Mouse (Mus musculus): ENCODE data around the gene Olfr382.
"Not testable (repeated sequence)": the region's sequence is repeated elsewhere in the genome, so short reads cannot be mapped to it uniquely, and the experiment has no call there.

Gene Olfr382

DNA sequence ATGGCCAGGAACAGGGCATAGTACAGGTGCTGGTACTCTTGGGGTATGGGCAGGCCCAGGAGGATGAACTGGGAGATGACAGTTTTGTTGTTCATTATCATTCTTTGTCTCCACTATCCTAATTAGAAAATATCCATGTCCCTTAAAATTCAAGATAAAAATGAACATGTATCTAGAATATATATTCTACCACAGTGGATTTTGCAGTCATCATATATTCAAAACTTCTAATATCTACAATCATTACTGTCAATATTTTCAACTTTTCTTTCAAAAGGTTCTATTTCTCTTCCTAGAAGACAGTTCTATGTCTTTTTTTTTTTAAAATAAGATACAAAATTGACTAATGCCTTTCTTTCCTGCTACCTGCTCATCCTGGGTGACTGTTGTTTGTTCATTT is at the start of gene Olfr382:
TSS of gene Olfr382 (minus strand) at position 101 of the 400 bp plus-strand sequence.
- DNase-seq (ENCODE audit: low spot score), result no peak

DNA sequence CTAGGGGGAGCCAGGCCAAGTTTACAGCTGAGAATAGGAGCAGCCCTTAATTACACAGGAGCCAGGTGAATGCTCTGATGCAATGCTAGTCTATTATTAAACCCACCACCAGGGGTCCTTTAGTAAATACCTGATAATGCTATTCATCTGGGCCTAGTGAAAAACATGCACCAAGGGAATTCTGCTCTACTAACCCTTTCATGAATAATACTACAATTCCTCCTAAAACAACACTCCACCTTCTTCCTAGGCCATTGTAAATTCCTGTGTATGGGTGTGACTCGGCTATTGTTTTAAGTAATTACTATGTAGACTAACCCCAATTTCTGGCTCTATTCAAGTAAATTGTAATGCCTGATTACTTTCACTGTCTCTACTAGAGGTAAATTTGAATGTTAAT is 12.0 kb upstream of the Olfr382 start:
- DNase-seq (ENCODE audit: low spot score), result not testable (repeated sequence)

DNA sequence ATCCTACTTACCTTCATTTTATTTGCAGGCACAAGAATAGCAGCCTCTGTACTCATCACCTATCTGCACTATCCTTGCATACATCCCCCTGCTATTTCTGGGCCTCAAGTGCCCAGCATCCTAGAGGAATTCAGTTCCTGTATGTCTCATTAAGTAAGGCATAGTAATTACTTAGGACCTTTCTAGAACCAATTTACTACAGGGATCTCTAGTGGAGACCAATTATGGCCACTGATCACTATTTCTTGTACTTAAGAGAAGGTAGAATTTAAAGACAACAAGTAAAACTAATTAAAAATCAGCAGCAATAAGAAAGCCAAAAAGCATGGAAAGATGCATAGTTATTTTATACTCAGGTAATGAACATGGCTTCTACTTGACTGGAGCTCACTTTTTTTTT is 25.5 kb downstream of the Olfr382 start, which contains the start of gene Olfr381:
TSS of gene Olfr381 (minus strand) at position 101 of the 400 bp plus-strand sequence.
- DNase-seq (ENCODE audit: low spot score), result no peak
